Mouse (Mus musculus) retina, adult 2 months (tissue): ENCODE measurements at regions not wholly inside any gene's neighbourhood (a gene's known extent, or its start where the extent isn't known, plus 50 kb on each side); places are given as distances from the start of the nearest gene placed in this dataset.

Experiments used
- DNase-seq: peaks from one replicate; pipeline ENCODE4 v3.0.0-alpha.2; 2012; ENCODE audit warnings: low read depth, low spot score

- no peak for DNase-seq
These were observed 113.7 kb upstream of the Runx1 start for GRCm38 (mm10) chr16:92939618-92940017.

- no peak for DNase-seq
These were observed 110.0 kb upstream of the Runx1 start for GRCm38 (mm10) chr16:92935848-92936535.

GRCm38 (mm10) chr16:92930103-92930502 lies 104.2 kb upstream of the Runx1 start:
- no peak for DNase-seq

- no peak for DNase-seq
These were observed 102.3 kb upstream of the Runx1 start for GRCm38 (mm10) chr16:92928201-92928600.

GRCm38 (mm10) chr16:92927662-92928061 lies 101.7 kb upstream of the Runx1 start:
- DNase-seq, result no peak

GRCm38 (mm10) chr16:92926853-92927252 lies 100.9 kb upstream of the Runx1 start:
- no peak for DNase-seq

GRCm38 (mm10) chr16:92920947-92921346 lies 95.0 kb upstream of the Runx1 start:
- no peak for DNase-seq

GRCm38 (mm10) chr16:92917356-92917755 lies 91.4 kb upstream of the Runx1 start:
- no peak for DNase-seq

- DNase-seq, result no peak
These were observed 89.7 kb upstream of the Runx1 start for GRCm38 (mm10) chr16:92915651-92916050.

GRCm38 (mm10) chr16:92906873-92907272 lies 80.9 kb upstream of the Runx1 start:
- peak; percentile 30 for DNase-seq

GRCm38 (mm10) chr16:92905626-92906025 lies 79.7 kb upstream of the Runx1 start:
- DNase-seq, result no peak

- no peak for DNase-seq
These were observed 78.0 kb upstream of the Runx1 start for GRCm38 (mm10) chr16:92903892-92904473.

GRCm38 (mm10) chr16:92903486-92903885 lies 77.5 kb upstream of the Runx1 start:
- DNase-seq, result no peak

- DNase-seq, result no peak
These were observed 73.8 kb upstream of the Runx1 start for GRCm38 (mm10) chr16:92899704-92900103.

GRCm38 (mm10) chr16:92891741-92892140 lies 65.8 kb upstream of the Runx1 start:
- DNase-seq, result no peak

- no peak for DNase-seq
These were observed 64.8 kb upstream of the Runx1 start for GRCm38 (mm10) chr16:92890713-92891112.

- no peak for DNase-seq
These were observed 63.6 kb upstream of the Runx1 start for GRCm38 (mm10) chr16:92889537-92889936.

- DNase-seq, result no peak
These were observed 60.3 kb upstream of the Runx1 start for GRCm38 (mm10) chr16:92886226-92886625.

GRCm38 (mm10) chr16:92883821-92884272 lies 57.9 kb upstream of the Runx1 start:
- no peak for DNase-seq

- no peak for DNase-seq
These were observed 54.6 kb upstream of the Runx1 start for GRCm38 (mm10) chr16:92880356-92881043.

- no peak for DNase-seq
These were observed 52.1 kb upstream of the Runx1 start for GRCm38 (mm10) chr16:92878081-92878480.
